Mouse (Mus musculus) hindbrain, embryonic 13.5 days (tissue): ENCODE data around the gene Trhr2. TPM values are rescaled to one million over a fixed set of nuclear protein-coding genes. Genes with fewer than 3 reads are reported as not detected.

Source experiments
- ATAC-seq: fragments of 200-750 bp; cut with Nextera tagmentation; 2 replicates; pipeline ENCODE4 v1.8.0; 2017; ENCODE audit warnings: moderate TSS enrichment; ENCODE audit not compliant: low FRiP score
- H3K27ac ChIP-seq: fragments of 300-500 bp; sonication (generic); 2 replicates; pipeline ENCODE4 v1.5.1; 2015; ENCODE audit warnings: inconsistent platforms, mild to moderate bottlenecking, moderate library complexity
- H3K27me3 ChIP-seq: fragments of 300-500 bp; sonication (generic); 2 replicates; pipeline ENCODE4 v1.6.1; 2015; ENCODE audit warnings: mild to moderate bottlenecking, inconsistent platforms
- H3K36me3 ChIP-seq: fragments of 300-500 bp; sonication (generic); 2 replicates; pipeline ENCODE4 v1.6.1; 2015; ENCODE audit warnings: mild to moderate bottlenecking, inconsistent platforms
- H3K4me1 ChIP-seq: fragments of 300-500 bp; sonication (generic); replicated peaks from 2 replicates; pipeline ENCODE4 v1.6.1; 2015; ENCODE audit warnings: inconsistent platforms
- H3K4me2 ChIP-seq: fragments of 300-500 bp; sonication (generic); 2 replicates; pipeline ENCODE4 v1.6.1; 2015; ENCODE audit warnings: inconsistent platforms, mild to moderate bottlenecking, moderate library complexity
- H3K4me3 ChIP-seq: fragments of 300-500 bp; sonication (generic); 2 replicates; pipeline ENCODE4 v1.5.1; 2015; ENCODE audit warnings: mild to moderate bottlenecking, inconsistent platforms
- H3K9ac ChIP-seq: fragments of 300-500 bp; sonication (generic); 2 replicates; pipeline ENCODE4 v1.6.1; 2015; ENCODE audit warnings: mild to moderate bottlenecking, inconsistent platforms
- H3K9me3 ChIP-seq: fragments of 300-500 bp; sonication (generic); 2 replicates; pipeline ENCODE4 v1.6.1; 2016; ENCODE audit warnings: inconsistent platforms
- WGBS: fragments of 180-500 bp; shearing (Covaris S2); methylation state at CpG from one replicate; pipeline ENCODE4 v1.1.7; 2015; 5-methylcytosine and 5-hydroxymethylcytosine counted together
- polyA plus RNA-seq: library from polyadenylated mRNA; unstranded; fragments of >200 nt; fragmentation: Nextera tagmentation; extraction: Ambion mirVana; gene quantifications from 2 replicates; pipeline ENCODE4 v1.2.1, GENCODE M21; 2015

Trhr2 gene
- polyA plus RNA-seq, 1 experiment from 2014 or later, result not detected

DNA sequence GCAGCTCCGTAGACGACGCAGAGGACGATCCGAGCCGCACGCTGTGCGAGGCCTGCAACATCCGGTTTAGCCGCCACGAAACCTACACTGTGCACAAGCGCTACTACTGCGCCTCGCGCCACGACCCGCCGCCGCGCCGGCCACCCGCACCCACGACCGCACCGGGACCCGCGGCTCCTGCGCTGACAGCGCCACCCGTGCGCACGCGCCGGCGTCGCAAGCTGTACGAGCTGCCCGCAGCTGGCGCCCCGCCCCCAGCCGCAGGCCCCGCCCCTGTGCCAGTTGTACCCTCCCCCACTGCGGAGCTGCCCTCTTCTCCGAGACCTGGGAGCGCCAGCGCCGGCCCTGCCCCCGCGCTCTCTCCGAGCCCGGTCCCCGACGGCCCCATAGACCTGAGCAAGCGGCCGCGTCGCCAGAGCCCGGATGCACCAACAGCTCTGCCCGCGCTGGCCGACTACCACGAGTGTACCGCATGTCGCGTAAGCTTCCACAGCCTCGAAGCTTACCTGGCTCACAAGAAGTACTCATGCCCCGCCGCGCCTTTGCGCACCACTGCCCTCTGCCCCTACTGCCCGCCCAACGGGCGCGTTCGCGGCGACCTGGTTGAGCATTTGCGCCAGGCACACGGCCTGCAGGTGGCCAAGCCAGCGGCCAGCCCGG is 24.2 kb downstream of the Trhr2 start:
- H3K9ac ChIP-seq, result peak overlapping the region; percentile 73
- no peaks in the 10 kb centered on the region for H3K9me3 ChIP-seq
- H3K4me1 ChIP-seq, result peaks cover 21% of the 10 kb centered on the region
- H3K27ac ChIP-seq, result no peak overlapping the region
- peak; percentile 71 for ATAC-seq
- H3K4me2 ChIP-seq, result peak overlapping the region; percentile 81
- H3K4me3 ChIP-seq, result peak overlapping the region; percentile 52
- WGBS, result 2% methylated on average over 76 of the region's 81 CpGs
- peaks cover 5% of the 10 kb centered on the region; the same call in 1 of the 2 replicates for H3K36me3 ChIP-seq
- H3K27me3 ChIP-seq, result peaks cover 78% of the 10 kb centered on the region

DNA sequence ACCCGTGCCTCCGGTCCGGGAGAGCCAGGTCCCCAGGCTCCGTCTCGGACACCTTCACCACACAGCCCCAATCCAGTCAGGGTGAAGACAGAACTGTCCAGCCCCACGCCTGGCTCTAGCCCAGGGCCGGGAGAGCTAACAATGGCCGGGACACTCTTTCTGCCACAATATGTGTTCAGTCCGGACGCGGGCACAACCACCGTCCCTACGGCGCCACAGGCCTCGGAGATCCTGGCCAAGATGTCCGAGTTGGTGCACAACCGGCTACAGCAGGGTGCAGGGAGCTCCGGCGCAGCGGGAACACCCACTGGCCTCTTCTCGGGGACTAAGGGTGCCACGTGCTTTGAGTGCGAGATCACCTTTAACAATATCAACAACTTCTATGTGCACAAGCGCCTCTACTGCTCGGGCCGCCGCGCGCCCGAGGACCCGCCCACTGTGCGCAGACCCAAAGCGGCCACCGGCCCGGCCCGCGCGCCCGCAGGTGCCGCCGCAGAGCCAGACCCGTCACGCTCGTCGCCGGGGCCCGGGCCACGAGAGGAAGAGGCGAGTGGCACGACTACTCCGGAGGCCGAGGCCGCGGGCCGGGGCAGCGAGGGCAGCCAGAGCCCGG is 24.8 kb downstream of the Trhr2 start:
- H3K27ac ChIP-seq, result no peak overlapping the region
- 8% methylated on average over 55 of the region's 57 CpGs for WGBS
- ATAC-seq, result peak; percentile 43; the same call in 1 of the 2 replicates
- H3K4me1 ChIP-seq, result peaks cover 27% of the 10 kb centered on the region
- no peaks in the 10 kb centered on the region for H3K9me3 ChIP-seq
- peaks cover 5% of the 10 kb centered on the region; the same call in 1 of the 2 replicates for H3K36me3 ChIP-seq
- H3K4me3 ChIP-seq, result peak overlapping the region; percentile 52
- H3K4me2 ChIP-seq, result peak overlapping the region; percentile 81
- H3K9ac ChIP-seq, result peak overlapping the region; percentile 73
- H3K27me3 ChIP-seq, result peaks cover 73% of the 10 kb centered on the region

DNA sequence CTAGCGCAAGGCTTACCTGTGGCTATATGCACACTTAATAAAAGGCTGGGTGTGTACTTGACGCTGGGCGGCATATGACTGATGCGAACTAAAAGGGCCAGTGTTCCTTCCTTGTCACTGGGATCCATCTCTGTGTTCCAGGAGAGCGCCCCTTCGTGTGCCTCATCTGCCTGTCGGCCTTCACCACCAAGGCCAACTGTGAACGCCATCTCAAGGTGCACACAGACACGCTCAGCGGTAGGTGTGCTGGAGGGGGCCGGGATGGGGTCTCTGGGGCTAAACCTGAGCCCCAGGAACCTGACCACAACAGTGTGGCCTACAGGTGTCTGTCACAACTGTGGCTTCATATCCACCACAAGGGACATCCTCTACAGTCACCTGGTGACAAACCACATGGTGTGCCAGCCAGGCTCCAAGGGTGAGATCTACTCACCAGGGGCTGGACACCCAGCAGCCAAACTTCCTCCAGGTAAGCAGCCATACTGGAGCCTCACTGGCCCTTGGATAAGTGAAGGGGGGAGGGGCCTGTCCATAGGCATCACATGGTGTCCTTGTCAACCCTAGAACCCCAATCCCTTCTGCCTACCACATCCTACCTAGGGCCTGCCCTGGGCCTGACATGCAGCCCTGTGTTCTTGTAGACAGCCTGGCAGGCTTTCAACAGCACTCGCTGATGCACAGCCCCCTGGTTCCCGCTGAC is 25.6 kb downstream of the Trhr2 start:
- no peak for ATAC-seq
- peaks cover 69% of the 10 kb centered on the region for H3K27me3 ChIP-seq
- no peak overlapping the region for H3K4me3 ChIP-seq
- no peaks in the 10 kb centered on the region for H3K9me3 ChIP-seq
- 81% methylated on average over 13 of the region's 13 CpGs for WGBS
- peak overlapping the region; percentile 81; the same call in 1 of the 2 replicates for H3K4me2 ChIP-seq
- peaks cover 34% of the 10 kb centered on the region for H3K4me1 ChIP-seq
- H3K36me3 ChIP-seq, result peaks cover 5% of the 10 kb centered on the region; the same call in 1 of the 2 replicates
- no peak overlapping the region for H3K27ac ChIP-seq
- H3K9ac ChIP-seq, result 0 out of 2 replicates have a peak overlapping the region, but pooled peaks have one; percentile 73

DNA sequence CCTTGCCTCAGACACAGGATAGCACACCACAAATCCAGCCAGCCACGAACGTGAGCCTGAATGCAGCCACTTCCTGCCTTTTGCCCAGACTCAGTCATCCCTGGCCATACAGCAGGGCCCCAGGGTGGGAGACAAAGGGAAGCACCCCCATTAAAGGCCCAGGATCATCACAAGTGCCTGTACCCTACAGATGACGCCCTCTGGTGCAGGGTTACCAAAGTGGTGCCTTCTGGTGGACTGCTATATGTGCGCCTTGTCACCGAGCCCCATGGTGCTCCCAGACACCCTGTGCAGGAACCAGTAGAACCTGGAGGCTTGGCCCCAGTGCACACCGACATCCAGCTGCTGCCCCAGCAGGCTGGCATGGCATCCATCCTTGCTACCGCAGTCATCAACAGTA is 27.0 kb downstream of the Trhr2 start:
- peaks cover 55% of the 10 kb centered on the region for H3K27me3 ChIP-seq
- 79% methylated on average over 7 of the region's 7 CpGs for WGBS
- H3K4me3 ChIP-seq, result no peak overlapping the region
- peaks cover 48% of the 10 kb centered on the region for H3K4me1 ChIP-seq
- H3K9me3 ChIP-seq, result no peaks in the 10 kb centered on the region
- H3K9ac ChIP-seq, result no peak overlapping the region; the same call in 1 of the 2 replicates
- no peak for ATAC-seq
- peaks cover 5% of the 10 kb centered on the region; the same call in 1 of the 2 replicates for H3K36me3 ChIP-seq
- H3K27ac ChIP-seq, result no peak overlapping the region
- H3K4me2 ChIP-seq, result no peak overlapping the region

DNA sequence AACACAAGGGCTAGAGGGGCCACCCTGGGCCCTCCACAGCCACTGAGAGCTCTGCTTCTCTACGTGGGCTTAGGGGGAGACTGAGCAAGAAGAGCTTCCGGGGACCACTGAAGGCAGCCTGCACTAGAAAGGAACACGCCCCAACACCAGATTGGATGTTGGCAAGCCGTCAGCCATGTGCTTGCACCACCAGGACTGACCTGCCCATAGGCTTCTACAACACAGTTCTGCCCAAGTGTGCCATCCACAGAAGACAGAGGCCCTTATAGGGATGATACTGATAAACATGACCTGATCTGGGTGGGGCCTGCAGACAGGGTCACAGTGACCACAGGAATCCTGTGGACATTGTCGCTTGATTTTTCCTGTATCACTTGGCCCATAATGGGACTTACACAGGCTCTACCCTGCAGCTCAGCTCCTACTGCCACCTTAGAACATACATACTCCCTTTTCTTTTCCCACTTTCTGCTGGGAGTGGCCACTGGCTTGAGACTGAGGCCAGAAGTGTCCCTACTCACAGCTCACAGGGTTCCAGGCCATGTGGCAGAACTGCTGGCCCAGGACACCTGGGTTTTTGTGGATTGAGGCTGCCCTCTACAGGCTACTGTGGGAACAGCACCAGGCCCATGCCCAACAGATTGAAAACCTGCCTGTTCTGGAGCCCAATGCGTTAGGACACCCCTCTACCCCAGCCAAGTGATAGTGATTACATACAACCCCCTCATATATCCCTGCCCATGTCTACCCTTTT is 27.6 kb downstream of the Trhr2 start:
- Histone ChIP-seq H3K36me3 (peaks cover 5% of the 10 kb centered on the region; the same call in 1 of the 2 replicates), H3K27ac (no peak overlapping the region), H3K4me2 (no peak overlapping the region), H3K9ac (peak overlapping the region; percentile 35; the same call in 1 of the 2 replicates), H3K4me1 (peaks cover 54% of the 10 kb centered on the region), H3K9me3 (no peaks in the 10 kb centered on the region), H3K4me3 (no peak overlapping the region), H3K27me3 (peaks cover 49% of the 10 kb centered on the region)
- no peak for ATAC-seq
- 69% methylated on average over 6 of the region's 6 CpGs for WGBS

DNA sequence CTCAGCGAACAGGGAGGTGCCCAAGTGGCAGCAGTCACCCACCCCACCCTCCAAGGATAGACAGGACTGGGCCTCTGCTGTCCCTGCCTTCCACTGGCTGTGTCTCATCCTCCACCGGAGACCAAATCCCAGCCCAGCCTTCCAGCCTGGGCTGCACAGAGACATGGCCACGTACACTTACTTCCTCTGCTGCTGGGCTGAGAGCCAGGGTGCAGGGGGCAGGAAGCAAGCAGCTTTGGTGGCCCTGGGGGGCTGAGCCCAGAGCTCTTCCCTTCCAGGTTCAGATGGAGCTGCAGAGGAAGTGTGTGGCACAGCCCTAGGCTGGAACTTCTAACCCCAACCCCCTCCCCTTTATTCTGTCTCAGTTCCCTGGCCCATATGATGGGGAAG is 29.4 kb downstream of the Trhr2 start:
- peaks cover 5% of the 10 kb centered on the region; the same call in 1 of the 2 replicates for H3K36me3 ChIP-seq
- WGBS, result 68% methylated on average over 3 of the region's 3 CpGs
- H3K4me2 ChIP-seq, result no peak overlapping the region
- 0 out of 2 replicates have a peak overlapping the region, but pooled peaks have one; percentile 0 for H3K9ac ChIP-seq
- no peaks in the 10 kb centered on the region for H3K9me3 ChIP-seq
- no peak overlapping the region; the same call in 1 of the 2 replicates for H3K27ac ChIP-seq
- peaks cover 53% of the 10 kb centered on the region for H3K4me1 ChIP-seq
- no peak overlapping the region for H3K4me3 ChIP-seq
- peaks cover 32% of the 10 kb centered on the region for H3K27me3 ChIP-seq
- ATAC-seq, result no peak

DNA sequence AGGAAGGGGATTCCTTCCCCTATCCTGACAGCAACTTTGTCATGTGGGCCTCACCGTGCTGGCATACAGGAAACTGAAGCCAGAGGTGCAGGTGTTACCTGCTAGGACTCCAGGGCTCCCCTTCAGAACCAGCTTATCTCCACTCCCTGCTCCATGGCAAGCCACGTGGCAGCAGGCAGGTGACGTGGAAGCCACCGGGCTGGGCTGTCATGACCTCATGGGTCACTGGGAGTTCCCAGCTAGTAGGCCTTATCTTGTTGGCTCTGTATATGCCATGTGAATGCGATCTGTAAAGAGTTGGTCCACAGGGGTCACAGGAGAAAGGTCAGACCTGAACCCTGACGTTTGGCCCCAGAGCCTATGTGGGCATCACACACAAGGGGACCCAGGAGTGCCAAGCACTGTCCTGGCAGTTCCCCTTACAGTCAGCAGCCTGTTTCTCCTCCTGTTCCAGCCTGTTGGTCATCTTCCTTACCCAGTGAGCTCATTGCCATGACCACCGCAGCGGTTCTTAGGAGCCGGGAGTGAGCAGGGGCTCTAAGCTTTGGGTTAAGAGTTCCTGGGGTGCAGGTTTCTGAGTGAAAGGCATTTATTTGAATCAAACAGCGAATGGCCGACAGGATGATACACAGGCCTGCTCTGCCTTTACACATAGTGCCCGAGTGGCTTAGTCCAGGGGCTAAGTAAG is 30.0 kb downstream of the Trhr2 start:
- WGBS, result 74% methylated on average over 12 of the region's 12 CpGs

DNA sequence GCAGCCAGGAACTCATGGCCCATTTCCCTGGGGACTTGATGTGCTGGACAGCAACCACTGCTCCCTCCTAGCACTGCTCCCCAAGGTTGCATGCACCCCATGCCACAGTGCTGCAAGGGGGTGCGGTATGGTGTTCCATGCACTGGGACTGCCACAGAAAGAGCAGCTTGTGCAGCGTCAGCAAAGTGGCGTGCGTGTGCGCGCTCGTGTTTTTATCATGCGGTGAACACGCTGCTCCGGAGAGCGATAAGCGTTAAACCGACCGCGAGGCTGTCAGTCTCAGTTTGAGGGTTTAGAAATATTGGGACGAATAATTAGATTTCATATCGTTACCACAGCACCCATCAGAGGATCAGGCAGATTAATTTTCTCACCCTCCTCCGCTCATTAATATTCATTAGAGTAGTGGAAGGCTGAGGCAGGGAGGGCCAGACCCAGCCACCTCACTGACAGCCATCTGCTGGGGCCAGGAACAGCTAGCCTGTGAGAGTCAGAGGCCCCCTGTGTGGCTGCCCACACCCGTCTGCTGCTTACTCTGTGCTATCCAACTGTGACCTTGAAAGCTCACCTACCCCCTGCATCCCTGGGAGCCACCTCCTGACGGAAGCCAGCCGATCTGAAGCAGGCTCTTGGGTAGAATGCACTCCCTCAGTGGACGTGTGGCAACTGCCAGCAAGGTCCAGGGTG is 30.9 kb downstream of the Trhr2 start:
- Histone ChIP-seq H3K27me3 (peaks cover 22% of the 10 kb centered on the region), H3K4me1 (peaks cover 58% of the 10 kb centered on the region), H3K9me3 (no peaks in the 10 kb centered on the region), H3K27ac (peak overlapping the region; percentile 62; the same call in 1 of the 2 replicates), H3K4me2 (no peak overlapping the region), H3K36me3 (peaks cover 3% of the 10 kb centered on the region; the same call in 1 of the 2 replicates), H3K4me3 (no peak overlapping the region), H3K9ac (0 out of 2 replicates have a peak overlapping the region, but pooled peaks have one; percentile 20)
- 47% methylated on average over 22 of the region's 22 CpGs for WGBS
- 0 out of 2 replicates have a peak, but pooled peaks have one; percentile 27 for ATAC-seq

More for the DNA sequence above, 30.0 kb downstream of the Trhr2 start:
- no peak for ATAC-seq
- no peak overlapping the region for H3K4me2 ChIP-seq
- no peaks in the 10 kb centered on the region for H3K9me3 ChIP-seq
- peaks cover 5% of the 10 kb centered on the region; the same call in 1 of the 2 replicates for H3K36me3 ChIP-seq
- H3K27ac ChIP-seq, result peak overlapping the region; percentile 14; the same call in 1 of the 2 replicates
- 0 out of 2 replicates have a peak overlapping the region, but pooled peaks have one; percentile 0 for H3K9ac ChIP-seq
- peaks cover 31% of the 10 kb centered on the region for H3K27me3 ChIP-seq
- H3K4me3 ChIP-seq, result no peak overlapping the region
- peaks cover 53% of the 10 kb centered on the region for H3K4me1 ChIP-seq

DNA sequence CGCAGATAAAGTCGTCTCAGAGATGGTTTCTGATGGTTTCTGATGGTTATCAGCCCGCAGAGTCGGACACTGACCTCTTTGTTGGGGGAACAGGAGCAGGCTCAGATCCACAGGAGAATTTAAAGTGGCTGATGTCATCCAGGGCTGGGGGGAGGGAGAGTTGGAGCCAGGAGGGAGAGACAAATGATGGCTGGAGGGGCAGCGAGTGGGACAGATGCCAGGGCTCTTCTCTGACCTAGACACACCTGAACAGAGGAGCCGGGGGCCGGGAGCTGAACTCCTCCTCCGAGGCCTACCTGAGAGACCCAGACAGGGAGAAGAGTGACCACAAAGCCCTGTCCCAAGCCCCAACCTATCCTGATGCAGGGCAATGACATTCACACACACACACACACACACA is 31.5 kb downstream of the Trhr2 start:
- Histone ChIP-seq H3K9ac (0 out of 2 replicates have a peak overlapping the region, but pooled peaks have one; percentile 20), H3K27me3 (peaks cover 16% of the 10 kb centered on the region), H3K4me3 (no peak overlapping the region), H3K9me3 (no peaks in the 10 kb centered on the region), H3K27ac (peak overlapping the region; percentile 62; the same call in 1 of the 2 replicates), H3K4me2 (no peak overlapping the region), H3K36me3 (no peaks in the 10 kb centered on the region), H3K4me1 (peaks cover 64% of the 10 kb centered on the region)
- WGBS, result 73% methylated on average over 8 of the region's 8 CpGs
- no peak for ATAC-seq

DNA sequence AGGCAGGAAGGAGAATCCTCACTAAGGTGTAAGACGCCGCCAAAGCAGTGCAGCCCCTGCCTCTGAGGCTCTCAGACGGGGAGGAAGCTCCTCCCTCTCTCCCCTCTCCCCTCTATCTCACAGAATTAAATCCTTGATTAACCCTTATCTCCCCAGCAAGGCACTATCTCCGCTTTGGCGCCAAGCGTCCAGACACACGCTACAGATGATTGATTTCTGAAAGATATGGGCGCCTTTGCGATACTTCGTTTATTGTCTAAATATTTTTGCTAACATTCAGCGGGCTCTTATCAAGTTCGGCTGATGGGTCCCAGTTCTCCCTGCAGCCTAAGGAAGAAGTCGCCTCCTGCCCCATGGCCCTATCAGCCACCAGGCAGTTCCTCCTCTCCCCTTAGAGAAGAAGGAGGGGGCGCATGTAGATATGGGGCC is 34.4 kb downstream of the Trhr2 start:
- Histone ChIP-seq H3K36me3 (no peaks in the 10 kb centered on the region), H3K4me1 (peaks cover 78% of the 10 kb centered on the region), H3K27me3 (peaks cover 8% of the 10 kb centered on the region; the same call in 1 of the 2 replicates), H3K27ac (peak overlapping the region; percentile 35; the same call in 1 of the 2 replicates), H3K9ac (peak overlapping the region; percentile 70), H3K9me3 (no peaks in the 10 kb centered on the region), H3K4me3 (0 out of 2 replicates have a peak overlapping the region, but pooled peaks have one; percentile 15), H3K4me2 (peak overlapping the region; percentile 32; the same call in 1 of the 2 replicates)
- 15% methylated on average over 14 of the region's 14 CpGs for WGBS
- ATAC-seq, result no peak
